In genomic region chr13:5723319-5723718, GRCm38 (mm10) we compare ENCODE assay signal across 13 mouse cellular contexts.
DNase-seq lines count a peak whose midpoint lies in the region.
"Had no signal": no experiment of that assay in that cellular context is flagged by ENCODE, and none has a peak within 500 bp of the region (broad histone marks: within the 10 kb centered on the region; RNA-seq: fewer than 3 reads in every experiment).

No protein-coding gene starts in this region.

- DNase-seq in 3T3-L1 (ENCODE audit: low read depth, low spot score) (peak; percentile 42), 416B (ENCODE audit: low read depth) (peak; percentile 27)
- DNase-seq in induced T-regulatory cell, adult 2 months (ENCODE audit: low read depth) = peak; percentile 12
- DNase-seq in kidney, postnatal 36 days = no peak
- DNase-seq in thymus, adult 18-20 months = no peak
- DNase-seq: adrenal gland, adult 8-10 months; adrenal gland, postnatal 14 days; adrenal gland, postnatal 36 days; cerebellum, adult 11-12 months; cerebellum, adult 2 months; cerebellum, adult 9-10 months; cerebellum, postnatal 10 days; cerebellum, postnatal 25 days had no signal

Comparison
In these comparisons a context has a peak if more than half of its experiments do, and no peak if none do; other contexts are left out.
1. DNase-seq: peak in 3T3-L1 (single experiment), 416B (single experiment) and induced T-regulatory cell, adult 2 months (single experiment); none in kidney, postnatal 36 days (0 of 2) and thymus, adult 18-20 months (0 of 2).